In genomic region chr11:4047766-4048165, GRCm38 (mm10) we compare ENCODE assay signal across 34 mouse cellular contexts. TPM values are rescaled to one million over a fixed set of nuclear protein-coding genes. Genes with fewer than 3 reads are reported as not detected.
"Had no signal": no experiment of that assay in that cellular context is flagged by ENCODE, and none has a peak within 500 bp of the region (broad histone marks: within the 10 kb centered on the region; RNA-seq: fewer than 3 reads in every experiment).

No protein-coding gene starts in this region.

- H3K27me3 ChIP-seq: heart, embryonic 13.5 days; heart, embryonic 15.5 days; hindbrain, embryonic 13.5 days; hindbrain, embryonic 15.5 days; kidney, embryonic 15.5 days; limb, embryonic 13.5 days; limb, embryonic 15.5 days; liver, embryonic 12.5 days had no signal

- H3K9me3 ChIP-seq: heart, embryonic 13.5 days; heart, embryonic 15.5 days; hindbrain, embryonic 13.5 days; hindbrain, embryonic 15.5 days; kidney, embryonic 15.5 days; limb, embryonic 13.5 days; limb, embryonic 15.5 days; liver, embryonic 12.5 days had no signal

- H3K27ac ChIP-seq: heart, adult 2 months; heart, embryonic 13.5 days; heart, embryonic 15.5 days; hindbrain, embryonic 13.5 days; hindbrain, embryonic 15.5 days; hindbrain, postnatal 0 days; kidney, embryonic 15.5 days; kidney, postnatal 0 days; limb, embryonic 13.5 days; limb, embryonic 15.5 days; liver, embryonic 12.5 days had no signal

- H3K4me1 ChIP-seq: heart, embryonic 13.5 days; heart, embryonic 15.5 days; hindbrain, embryonic 13.5 days; hindbrain, embryonic 15.5 days; kidney, embryonic 15.5 days; limb, embryonic 13.5 days; limb, embryonic 15.5 days; liver, embryonic 12.5 days had no signal

- H3K36me3 ChIP-seq: heart, embryonic 13.5 days; heart, embryonic 15.5 days; hindbrain, embryonic 13.5 days; hindbrain, embryonic 15.5 days; kidney, embryonic 15.5 days; limb, embryonic 13.5 days; limb, embryonic 15.5 days; liver, embryonic 12.5 days had no signal

- H3K4me3 ChIP-seq: heart, adult 2 months; heart, embryonic 13.5 days; heart, embryonic 15.5 days; hindbrain, embryonic 13.5 days; hindbrain, embryonic 15.5 days; kidney, embryonic 15.5 days; limb, embryonic 13.5 days; limb, embryonic 15.5 days; liver, embryonic 12.5 days had no signal

- H3K9ac ChIP-seq: heart, embryonic 13.5 days; heart, embryonic 15.5 days; hindbrain, embryonic 13.5 days; hindbrain, embryonic 15.5 days; kidney, embryonic 15.5 days; limb, embryonic 13.5 days; limb, embryonic 15.5 days; liver, embryonic 12.5 days had no signal

- H3K4me2 ChIP-seq: heart, embryonic 11.5 days; heart, embryonic 13.5 days; heart, embryonic 15.5 days; hindbrain, embryonic 13.5 days; hindbrain, embryonic 15.5 days; kidney, embryonic 15.5 days; limb, embryonic 13.5 days; limb, embryonic 15.5 days; liver, embryonic 12.5 days had no signal

- ATAC-seq: hindbrain, postnatal 0 days; intestine, embryonic 16.5 days; liver, embryonic 12.5 days had no signal

- DNase-seq: gastrocnemius, postnatal 14 days; gastrocnemius, postnatal 36 days; heart, adult 2 months; heart, postnatal 14 days; heart, postnatal 36 days; kidney, adult 11 months; kidney, adult 2 months; kidney, adult 9 months; kidney, postnatal 14 days; kidney, postnatal 36 days; layer of hippocampus, adult 9-11 months; layer of hippocampus, postnatal 36 days; left cerebral cortex, postnatal 4 days had no signal

RNA-seq across cellular contexts. Expression of gene Sec14l4, which starts 16.5 kb away (rescaled TPM):
- total RNA-seq: gastrocnemius, adult 18-20 months; gastrocnemius, adult 8-10 months; gastrocnemius, postnatal 14 days; gastrocnemius, postnatal 36 days; hematopoietic stem cell, adult 5-6 weeks; hindbrain, postnatal 0 days; left cerebral cortex, adult 18-20 months; left cerebral cortex, postnatal 4 days had no signal
- polyA plus RNA-seq: heart, embryonic 11.5 days; heart, embryonic 13.5 days; heart, postnatal 0 days; hindbrain, embryonic 11.5 days; hindbrain, embryonic 13.5 days; hindbrain, embryonic 15.5 days; hindbrain, postnatal 0 days; kidney, embryonic 15.5 days; kidney, postnatal 0 days; limb, embryonic 11.5 days had no signal

RNA-seq across cellular contexts. Expression of gene Sec14l3, which starts 16.9 kb away (rescaled TPM):
- total RNA-seq: gastrocnemius, adult 18-20 months; gastrocnemius, adult 8-10 months; gastrocnemius, postnatal 14 days; gastrocnemius, postnatal 36 days; heart, adult 2 months; heart, postnatal 36 days; hematopoietic stem cell, adult 5-6 weeks had no signal
- polyA plus RNA-seq: heart, embryonic 11.5 days; heart, embryonic 13.5 days; hindbrain, embryonic 11.5 days; intestine, embryonic 14.5 days; intestine, embryonic 16.5 days; kidney, embryonic 15.5 days; kidney, postnatal 0 days; large intestine, adult 2 months; limb, embryonic 11.5 days; limb, embryonic 13.5 days; limb, embryonic 15.5 days; liver, embryonic 12.5 days had no signal
